Mouse (Mus musculus) embryonic facial prominence, embryonic 12.5 days (tissue): Measurements from ENCODE around the gene Fam25c. TPM values are rescaled to one million over a fixed set of nuclear protein-coding genes. Genes with fewer than 3 reads are reported as not detected.
A peak's percentile ranks its signal among the peaks of the same experiment; 100 is the strongest.
"Not testable (repeated sequence)": the region's sequence is repeated elsewhere in the genome, so short reads cannot be mapped to it uniquely, and the experiment has no call there.

Experiments
- ATAC-seq: fragments of 200-750 bp; cut with Nextera tagmentation; 2 replicates; pipeline ENCODE4 v1.8.0; 2017; ENCODE audit not compliant: insufficient number of reproducible peaks, insufficient read depth, low FRiP score, low TSS enrichment
- H3K27ac ChIP-seq: fragments of 300-500 bp; sonication (generic); 2 replicates; pipeline ENCODE4 v1.5.1; 2016; ENCODE audit warnings: mild to moderate bottlenecking
- H3K27me3 ChIP-seq: fragments of 300-500 bp; sonication (generic); 2 replicates; pipeline ENCODE4 v1.6.1; 2016; ENCODE audit warnings: mild to moderate bottlenecking, moderate library complexity
- H3K36me3 ChIP-seq: fragments of 300-500 bp; sonication (generic); 2 replicates; pipeline ENCODE4 v1.6.1; 2016; ENCODE audit warnings: mild to moderate bottlenecking
- H3K4me1 ChIP-seq: fragments of 300-500 bp; sonication (generic); 2 replicates; pipeline ENCODE4 v1.6.1; 2016
- H3K4me2 ChIP-seq: fragments of 300-500 bp; sonication (generic); replicated peaks from 2 replicates; pipeline ENCODE4 v1.6.1; 2016; ENCODE audit warnings: mild to moderate bottlenecking, moderate library complexity
- H3K4me3 ChIP-seq: fragments of 300-500 bp; sonication (generic); 2 replicates; pipeline ENCODE4 v1.5.1; 2016; ENCODE audit warnings: mild to moderate bottlenecking
- H3K9ac ChIP-seq: fragments of 300-500 bp; sonication (generic); 2 replicates; pipeline ENCODE4 v1.6.1; 2016; ENCODE audit warnings: mild to moderate bottlenecking, moderate library complexity
- H3K9me3 ChIP-seq: fragments of 300-500 bp; sonication (generic); 2 replicates; pipeline ENCODE4 v1.6.1; 2016; ENCODE audit warnings: mild to moderate bottlenecking, moderate library complexity
- WGBS: fragments of 180-500 bp; shearing (Covaris S2); methylation state at CpG from one replicate; pipeline ENCODE4 v1.1.7; 2016; 5-methylcytosine and 5-hydroxymethylcytosine counted together
- polyA plus RNA-seq: library from polyadenylated mRNA; unstranded; fragments of >200 nt; fragmentation: Nextera tagmentation; extraction: Ambion mirVana; gene quantifications from 2 replicates; pipeline ENCODE4 v1.2.1, GENCODE M21; 2016

The Fam25c gene
- polyA plus RNA-seq, 1 experiment from 2014 or later, result not detected

- Histone ChIP-seq H3K4me2 (no peak overlapping the region), H3K9ac (no peak overlapping the region), H3K4me3 (no peak overlapping the region), H3K27me3 (no peaks in the 10 kb centered on the region), H3K27ac (no peak overlapping the region), H3K36me3 (peaks cover 20% of the 10 kb centered on the region), H3K9me3 (no peaks in the 10 kb centered on the region), H3K4me1 (peaks cover 2% of the 10 kb centered on the region)
- ATAC-seq, result no peak
Measured at GRCm38 (mm10) chr14:34318113-34318512, 37.1 kb downstream of the Fam25c start.

- ATAC-seq, result no peak
- Histone ChIP-seq H3K4me1 (peaks cover 9% of the 10 kb centered on the region), H3K27me3 (no peaks in the 10 kb centered on the region), H3K9ac (no peak overlapping the region), H3K4me3 (no peak overlapping the region), H3K9me3 (no peaks in the 10 kb centered on the region), H3K4me2 (no peak overlapping the region), H3K36me3 (peaks cover 20% of the 10 kb centered on the region), H3K27ac (no peak overlapping the region)
- 86% methylated on average over 3 of the region's 3 CpGs for WGBS
Measured at GRCm38 (mm10) chr14:34317431-34317830, 37.8 kb downstream of the Fam25c start.

DNA sequence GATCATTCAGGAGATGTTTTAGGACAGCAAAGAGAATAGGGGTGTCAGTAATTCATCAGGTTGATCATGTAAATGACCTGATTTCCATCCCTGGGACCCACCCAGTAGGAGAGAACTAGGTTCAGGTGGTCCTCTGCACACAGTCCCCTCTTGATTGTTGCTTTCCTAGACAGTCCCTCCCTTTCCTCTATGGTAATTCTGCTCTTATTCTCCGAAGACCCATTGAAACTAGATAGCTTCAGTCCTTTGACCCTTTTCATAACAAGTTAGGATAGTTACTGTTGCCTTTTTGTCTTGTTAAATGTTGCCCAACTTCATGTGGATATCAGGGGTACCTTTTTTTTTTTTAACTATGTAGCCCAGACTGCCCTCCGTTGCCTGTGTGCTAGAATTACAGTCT, 38.9 kb downstream of the Fam25c start:
- peaks cover 15% of the 10 kb centered on the region for H3K4me1 ChIP-seq
- ATAC-seq, result no peak
- no peaks in the 10 kb centered on the region for H3K9me3 ChIP-seq
- 87% methylated on average over 2 of the region's 2 CpGs for WGBS
- H3K4me2 ChIP-seq, result no peak overlapping the region
- peaks cover 16% of the 10 kb centered on the region for H3K36me3 ChIP-seq
- H3K27ac ChIP-seq, result no peak overlapping the region
- no peak overlapping the region for H3K4me3 ChIP-seq
- no peak overlapping the region for H3K9ac ChIP-seq
- no peaks in the 10 kb centered on the region for H3K27me3 ChIP-seq

GRCm38 (mm10) chr14:34314796-34315195, 40.4 kb downstream of the Fam25c start:
- Histone ChIP-seq H3K4me1 (peaks cover 15% of the 10 kb centered on the region), H3K9me3 (no peaks in the 10 kb centered on the region), H3K4me3 (no peak overlapping the region), H3K27ac (no peak overlapping the region), H3K36me3 (peaks cover 6% of the 10 kb centered on the region), H3K27me3 (no peaks in the 10 kb centered on the region), H3K9ac (no peak overlapping the region), H3K4me2 (no peak overlapping the region)
- WGBS, result 85% methylated on average over 3 of the region's 3 CpGs
- no peak for ATAC-seq

GRCm38 (mm10) chr14:34314383-34314782, 40.9 kb downstream of the Fam25c start:
- H3K27me3 ChIP-seq, result not testable (repeated sequence)

DNA sequence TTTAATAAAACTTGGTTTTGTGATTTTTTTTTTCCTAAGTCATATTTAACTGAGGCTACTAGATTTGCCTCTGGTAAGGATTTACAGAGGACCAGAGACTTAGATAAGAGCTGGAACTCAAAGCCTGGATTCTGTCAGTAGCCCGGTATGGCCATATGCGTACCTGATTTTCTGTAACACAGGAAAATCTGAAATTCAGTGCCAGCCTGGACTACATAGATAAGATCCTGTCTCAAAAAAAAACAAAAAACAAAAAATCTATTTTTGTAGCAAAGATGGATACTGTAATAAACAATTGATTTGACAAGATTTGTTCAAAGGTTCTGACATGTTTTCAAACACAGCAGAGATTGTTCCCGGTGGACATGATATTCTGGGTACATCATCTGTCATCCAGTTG, 41.6 kb downstream of the Fam25c start:
- H3K9ac ChIP-seq, result no peak overlapping the region
- H3K4me2 ChIP-seq, result no peak overlapping the region
- H3K9me3 ChIP-seq, result no peaks in the 10 kb centered on the region
- H3K27ac ChIP-seq, result no peak overlapping the region
- no peaks in the 10 kb centered on the region for H3K36me3 ChIP-seq
- H3K4me1 ChIP-seq, result peaks cover 15% of the 10 kb centered on the region
- no peak for ATAC-seq
- WGBS, result 90% methylated on average over 3 of the region's 3 CpGs
- H3K4me3 ChIP-seq, result no peak overlapping the region
- no peaks in the 10 kb centered on the region for H3K27me3 ChIP-seq

More at GRCm38 (mm10) chr14:34314383-34314782, 40.9 kb downstream of the Fam25c start:
- H3K4me1 ChIP-seq, result peaks cover 15% of the 10 kb centered on the region
- H3K9ac ChIP-seq, ATAC-seq, H3K36me3 ChIP-seq, H3K9me3 ChIP-seq, H3K27ac ChIP-seq, H3K4me2 ChIP-seq, H3K4me3 ChIP-seq: not testable (repeated sequence)
- 89% methylated on average over 8 of the region's 8 CpGs for WGBS

DNA sequence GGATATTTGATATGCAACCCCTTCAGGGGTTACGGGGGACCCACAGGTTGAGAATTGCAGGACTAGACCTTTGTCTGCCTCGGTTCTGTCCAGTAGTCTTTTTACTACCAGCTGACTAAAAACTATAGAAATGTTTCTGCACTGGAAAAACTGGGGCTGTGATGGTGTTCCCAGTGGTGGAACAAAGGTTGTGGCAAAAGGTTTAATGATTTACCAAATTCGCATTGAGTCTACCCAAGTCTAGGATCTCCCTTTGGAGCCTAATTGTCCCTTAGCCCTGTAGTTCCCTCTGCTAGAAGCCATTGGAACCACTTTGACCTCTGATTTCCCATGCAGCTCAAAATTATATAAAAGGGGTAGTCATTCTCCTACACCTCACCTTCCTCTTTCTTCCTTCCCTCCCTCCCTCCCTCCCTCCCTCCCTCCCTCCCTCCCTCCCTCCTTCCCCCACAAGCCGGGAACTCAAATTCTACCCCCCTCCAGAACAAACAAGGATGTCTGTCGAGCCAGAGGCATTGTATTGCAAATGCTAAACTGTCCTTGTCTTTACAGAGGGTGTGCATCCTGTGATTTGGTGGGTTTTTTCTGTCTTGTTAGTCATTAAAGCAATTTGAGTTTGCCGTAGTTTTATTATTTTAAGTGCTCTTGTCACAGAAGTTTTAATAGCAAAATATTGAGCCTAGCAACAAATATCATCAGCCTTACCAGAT, 42.7 kb downstream of the Fam25c start:
- Histone ChIP-seq H3K36me3 (no peaks in the 10 kb centered on the region), H3K9me3 (no peaks in the 10 kb centered on the region), H3K4me2 (peak overlapping the region; percentile 74), H3K4me3 (peak overlapping the region; percentile 80), H3K27ac (no peak overlapping the region), H3K9ac (peak overlapping the region; percentile 29; the same call in 1 of the 2 replicates), H3K27me3 (no peaks in the 10 kb centered on the region), H3K4me1 (peaks cover 15% of the 10 kb centered on the region)
- no peak for ATAC-seq
- WGBS, result 21% methylated on average over 5 of the region's 6 CpGs

GRCm38 (mm10) chr14:34311691-34312090, 43.5 kb downstream of the Fam25c start:
- Histone ChIP-seq H3K4me1 (peaks cover 15% of the 10 kb centered on the region), H3K4me2 (peak overlapping the region; percentile 74), H3K27me3 (no peaks in the 10 kb centered on the region), H3K9ac (peak overlapping the region; percentile 98), H3K36me3 (no peaks in the 10 kb centered on the region), H3K27ac (peak overlapping the region; percentile 96; the same call in 1 of the 2 replicates), H3K4me3 (peak overlapping the region; percentile 80), H3K9me3 (no peaks in the 10 kb centered on the region)
- WGBS, result 3% methylated on average over 4 of the region's 4 CpGs
- no peak for ATAC-seq

GRCm38 (mm10) chr14:34311021-34311631, 44.1 kb downstream of the Fam25c start:
- no peak for ATAC-seq
- no peaks in the 10 kb centered on the region for H3K9me3 ChIP-seq
- H3K4me3 ChIP-seq, result peak overlapping the region; percentile 80
- no peaks in the 10 kb centered on the region for H3K27me3 ChIP-seq
- peak overlapping the region; percentile 98 for H3K9ac ChIP-seq
- peaks cover 15% of the 10 kb centered on the region for H3K4me1 ChIP-seq
- under 1% methylated on average over 46 of the region's 47 CpGs for WGBS
- no peaks in the 10 kb centered on the region for H3K36me3 ChIP-seq
- peak overlapping the region; percentile 96 for H3K27ac ChIP-seq
- peak overlapping the region; percentile 74 for H3K4me2 ChIP-seq

DNA sequence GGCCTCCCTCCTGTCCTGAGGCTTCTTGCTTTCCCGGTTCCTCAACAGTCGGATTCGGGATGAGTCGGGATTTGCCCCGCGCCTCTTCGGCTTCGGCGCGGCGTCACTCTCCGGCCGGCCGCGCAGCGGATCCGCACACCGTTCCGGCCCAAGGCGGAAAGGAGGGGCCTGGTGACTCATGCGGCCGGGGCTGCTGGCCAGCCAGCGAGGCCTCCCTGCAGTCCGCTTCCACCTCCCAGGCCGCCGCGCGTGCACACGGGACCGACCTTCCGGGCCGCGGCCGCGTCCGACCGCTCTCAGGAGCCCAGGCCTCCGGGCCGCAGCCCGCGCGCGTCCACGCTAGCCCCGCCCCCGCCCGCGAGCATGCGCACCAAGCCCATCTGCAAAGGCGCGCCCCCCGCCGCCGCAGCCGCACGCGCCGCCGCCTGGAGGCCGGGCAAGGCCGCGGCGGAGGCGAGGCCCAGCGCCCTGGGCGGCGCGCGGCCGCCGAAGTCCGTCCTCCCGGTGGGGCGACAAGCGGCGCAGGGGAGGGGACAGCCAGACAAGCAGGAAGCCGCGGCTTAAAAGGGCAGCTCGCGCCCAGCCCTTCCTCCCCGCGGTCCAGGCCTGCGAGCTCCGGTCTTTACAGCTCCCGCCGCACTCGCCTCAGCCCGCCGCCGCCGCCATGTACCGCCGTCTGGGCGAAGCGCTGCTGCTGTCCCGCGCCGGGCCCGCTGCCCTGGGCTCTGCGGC, 44.8 kb downstream of the Fam25c start, which contains the start of the genes Shld2 and Glud1:
Shld2 (minus strand) TSS at position 260 of the 732 bp plus-strand sequence.
Glud1 (plus strand) TSS at position 494 of the 732 bp plus-strand sequence.
- peaks cover 15% of the 10 kb centered on the region for H3K4me1 ChIP-seq
- H3K27ac ChIP-seq, result peak within 1 kb of the TSS; percentile 96
- H3K36me3 ChIP-seq, result no peaks in the 10 kb centered on the region
- no peaks in the 10 kb centered on the region for H3K9me3 ChIP-seq
- peak; percentile 96 for ATAC-seq
- no peaks in the 10 kb centered on the region for H3K27me3 ChIP-seq
- H3K4me2 ChIP-seq, result peak within 1 kb of the TSS; percentile 74
- WGBS, result under 1% methylated on average over 70 of the region's 100 CpGs
- H3K9ac ChIP-seq, result peak within 1 kb of the TSS; percentile 98
- peak within 1 kb of the TSS; percentile 80 for H3K4me3 ChIP-seq

DNA sequence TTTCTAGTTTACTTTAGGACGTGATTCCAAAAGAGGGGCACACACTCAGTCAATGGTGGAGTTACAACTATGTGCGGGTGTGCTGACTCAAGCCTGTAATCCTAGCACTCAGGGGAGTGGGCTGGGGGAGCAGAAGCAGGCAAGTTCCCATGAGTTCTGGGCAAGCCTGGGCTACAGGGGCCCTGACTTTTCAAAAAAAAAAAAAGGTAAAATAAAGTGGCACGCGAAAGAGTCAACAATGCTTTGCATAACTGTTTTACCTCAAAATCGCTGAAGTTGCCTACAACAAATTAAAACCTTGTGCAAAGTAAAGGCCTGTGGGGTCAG, 45.4 kb downstream of the Fam25c start:
- H3K4me1 ChIP-seq, result peaks cover 15% of the 10 kb centered on the region
- no peak; the same call in 1 of the 2 replicates for ATAC-seq
- no peaks in the 10 kb centered on the region for H3K27me3 ChIP-seq
- H3K27ac ChIP-seq, result peak overlapping the region; percentile 96
- WGBS, result 8% methylated on average over 5 of the region's 5 CpGs
- peak overlapping the region; percentile 98 for H3K9ac ChIP-seq
- peak overlapping the region; percentile 80 for H3K4me3 ChIP-seq
- peak overlapping the region; percentile 74 for H3K4me2 ChIP-seq
- no peaks in the 10 kb centered on the region for H3K9me3 ChIP-seq
- H3K36me3 ChIP-seq, result no peaks in the 10 kb centered on the region
